In the genomic region with DNA sequence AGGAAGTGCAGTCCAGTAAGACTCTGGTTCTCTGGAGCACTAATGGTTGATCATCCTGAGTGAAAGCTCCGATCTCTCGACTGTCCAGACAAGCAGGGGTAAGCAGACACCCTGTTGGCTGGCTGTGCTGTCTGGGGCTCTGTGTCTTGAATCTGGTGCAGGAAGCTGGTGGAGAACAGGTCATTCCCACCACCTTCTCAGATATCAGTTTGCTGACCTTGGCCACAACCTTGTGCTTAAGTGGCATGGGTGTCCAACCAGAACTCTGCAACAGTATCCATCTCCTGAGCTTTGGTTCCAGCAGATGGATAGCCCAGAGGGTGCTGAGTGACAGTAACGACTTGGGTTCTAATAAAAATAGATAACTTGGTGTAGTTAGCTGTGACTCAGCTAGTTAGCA, we compare ENCODE assay signal across 15 mouse cellular contexts. TPM values are rescaled to one million over a fixed set of nuclear protein-coding genes. Genes with fewer than 3 reads are reported as not detected.
DNase-seq lines count a peak whose midpoint lies in the region; ATAC-seq and TF ChIP-seq lines count a peak whose summit lies in the region.
"Had no signal": no experiment of that assay in that cellular context is flagged by ENCODE, and none has a peak within 500 bp of the region (broad histone marks: within the 10 kb centered on the region; RNA-seq: fewer than 3 reads in every experiment).

No protein-coding gene starts in this region.

- no peaks in the 10 kb centered on the region for H3K79me2 ChIP-seq in heart, adult 2 months (replicated peaks; ENCODE audit: control insufficient read depth, insufficient read depth, low read length)

- intact Hi-C loops in heart, adult 2 months (cut with DNase I) = no loop called here

- H3K36me3 ChIP-seq in heart, adult 2 months (ENCODE audit: control insufficient read depth, insufficient read depth, low read length) = no peaks in the 10 kb centered on the region
- no peaks in the 10 kb centered on the region for H3K36me3 ChIP-seq in intestine, embryonic 16.5 days (ENCODE audit: control insufficient read depth, insufficient read depth, low read length)
- H3K36me3 ChIP-seq in intestine, embryonic 15.5 days = no peaks in the 10 kb centered on the region
- no peaks in the 10 kb centered on the region for H3K36me3 ChIP-seq in midbrain, embryonic 15.5 days (replicated peaks)
- no peaks in the 10 kb centered on the region for H3K36me3 ChIP-seq in midbrain, embryonic 11.5 days (ENCODE audit: control insufficient read depth, insufficient read depth, low read length)
- no peaks in the 10 kb centered on the region for H3K36me3 ChIP-seq in stomach, postnatal 0 days (ENCODE audit: control insufficient read depth, insufficient read depth, low read length)
- H3K36me3 ChIP-seq: neural tube, embryonic 13.5 days had no signal

- H3K9ac ChIP-seq in heart, adult 2 months (ENCODE audit: low read depth, low read length) = no peak overlapping the region
- no peak overlapping the region for H3K9ac ChIP-seq in intestine, embryonic 16.5 days (ENCODE audit: low read depth, low read length)
- no peak overlapping the region for H3K9ac ChIP-seq in intestine, embryonic 15.5 days
- no peak overlapping the region for H3K9ac ChIP-seq in midbrain, embryonic 15.5 days
- no peak overlapping the region for H3K9ac ChIP-seq in midbrain, embryonic 11.5 days (ENCODE audit: low read length)
- no peak overlapping the region for H3K9ac ChIP-seq in stomach, postnatal 0 days (ENCODE audit: low read length)
- H3K9ac ChIP-seq: neural tube, embryonic 13.5 days had no signal

- 0 out of 2 replicates have a peak, but pooled peaks have one; percentile 9 for ATAC-seq in intestine, embryonic 16.5 days
- ATAC-seq in intestine, embryonic 15.5 days = no peak
- ATAC-seq in midbrain, embryonic 15.5 days (replicated peaks) = 0 out of 2 replicates have a peak, but pooled peaks have one; percentile 11
- ATAC-seq in midbrain, embryonic 11.5 days (ENCODE audit: low FRiP score) = no peak
- no peak for ATAC-seq in stomach, postnatal 0 days (ENCODE audit: low FRiP score, low TSS enrichment)
- ATAC-seq: intestine, postnatal 0 days had no signal

- DNase-seq in heart, adult 11 months = peak; percentile 90
- DNase-seq in heart, adult 2 months = no peak
- DNase-seq in midbrain, embryonic 11.5 days (ENCODE audit: low spot score, missing footprints) = no peak
- DNase-seq in stomach, postnatal 0 days (ENCODE audit: low spot score) = no peak
- DNase-seq: cerebellum, adult 11 months; cerebellum, postnatal 36 days; lung, postnatal 14 days; thymus, adult 2 months had no signal

- no peak overlapping the region for H3K27ac ChIP-seq in heart, adult 2 months
- H3K27ac ChIP-seq in intestine, embryonic 16.5 days (ENCODE audit: low read length) = no peak overlapping the region
- no peak overlapping the region for H3K27ac ChIP-seq in intestine, embryonic 15.5 days
- no peak overlapping the region for H3K27ac ChIP-seq in midbrain, embryonic 15.5 days
- H3K27ac ChIP-seq in midbrain, embryonic 11.5 days (ENCODE audit: low read depth, low read length) = no peak overlapping the region
- H3K27ac ChIP-seq in stomach, postnatal 0 days (replicated peaks) = no peak overlapping the region
- H3K27ac ChIP-seq: neural tube, embryonic 13.5 days had no signal

- TF ChIP-seq POLR2A in heart, adult 2 months (IDR thresholded peaks at IDR 0.05; ENCODE audit: insufficient read depth, low read depth, low read length) = no peak

- TF ChIP-seq EP300 in heart, adult 2 months (IDR thresholded peaks at IDR 0.05; ENCODE audit: insufficient read depth, low read depth, low read length) = no peak
- TF ChIP-seq EP300 in stomach, postnatal 0 days (optimal IDR thresholded peaks at IDR 0.05) = no peak

- no peak overlapping the region for H3K4me2 ChIP-seq in intestine, embryonic 16.5 days (ENCODE audit: low read depth, low read length)
- H3K4me2 ChIP-seq in intestine, embryonic 15.5 days (replicated peaks) = no peak overlapping the region
- H3K4me2 ChIP-seq in midbrain, embryonic 15.5 days = no peak overlapping the region
- H3K4me2 ChIP-seq in midbrain, embryonic 11.5 days = no peak overlapping the region
- H3K4me2 ChIP-seq in stomach, postnatal 0 days (replicated peaks; ENCODE audit: low read depth) = no peak overlapping the region
- H3K4me2 ChIP-seq: neural tube, embryonic 13.5 days had no signal

- H3K27me3 ChIP-seq in heart, adult 2 months (ENCODE audit: control insufficient read depth, insufficient read depth, low read length) = no peaks in the 10 kb centered on the region
- H3K27me3 ChIP-seq in intestine, embryonic 16.5 days (replicated peaks; ENCODE audit: control insufficient read depth, insufficient read depth, low read length) = no peaks in the 10 kb centered on the region
- H3K27me3 ChIP-seq in intestine, embryonic 15.5 days (replicated peaks) = no peaks in the 10 kb centered on the region
- no peaks in the 10 kb centered on the region for H3K27me3 ChIP-seq in midbrain, embryonic 15.5 days (replicated peaks)
- no peaks in the 10 kb centered on the region for H3K27me3 ChIP-seq in midbrain, embryonic 11.5 days (ENCODE audit: control insufficient read depth, insufficient read depth, low read length)
- H3K27me3 ChIP-seq in stomach, postnatal 0 days (ENCODE audit: control insufficient read depth, insufficient read depth, low read length) = no peaks in the 10 kb centered on the region
- H3K27me3 ChIP-seq: neural tube, embryonic 13.5 days had no signal

- peaks cover 4% of the 10 kb centered on the region; the same call in 1 of the 2 replicates for H3K4me1 ChIP-seq in heart, adult 2 months (ENCODE audit: control insufficient read depth, insufficient read depth, low read length)
- H3K4me1 ChIP-seq in intestine, embryonic 16.5 days (ENCODE audit: control insufficient read depth, insufficient read depth, low read length) = 0 out of 2 replicates have a peak, but pooled peaks cover 10% of the 10 kb centered on the region
- H3K4me1 ChIP-seq in intestine, embryonic 15.5 days (replicated peaks) = peaks cover 10% of the 10 kb centered on the region; the same call in 1 of the 2 replicates
- no peaks in the 10 kb centered on the region for H3K4me1 ChIP-seq in midbrain, embryonic 15.5 days
- H3K4me1 ChIP-seq in midbrain, embryonic 11.5 days (ENCODE audit: control insufficient read depth, insufficient read depth, low read length) = no peaks in the 10 kb centered on the region
- H3K4me1 ChIP-seq in stomach, postnatal 0 days (replicated peaks; ENCODE audit: control insufficient read depth, insufficient read depth) = no peaks in the 10 kb centered on the region

- no peaks in the 10 kb centered on the region; the same call in 1 of the 2 replicates for H3K9me3 ChIP-seq in intestine, embryonic 16.5 days (ENCODE audit: control insufficient read depth, low read length)
- H3K9me3 ChIP-seq in intestine, embryonic 15.5 days = no peaks in the 10 kb centered on the region
- no peaks in the 10 kb centered on the region for H3K9me3 ChIP-seq in midbrain, embryonic 15.5 days
- no peaks in the 10 kb centered on the region for H3K9me3 ChIP-seq in midbrain, embryonic 11.5 days (ENCODE audit: control insufficient read depth, low read length)
- no peaks in the 10 kb centered on the region for H3K9me3 ChIP-seq in stomach, postnatal 0 days (ENCODE audit: control insufficient read depth, low read length)
- H3K9me3 ChIP-seq: neural tube, embryonic 13.5 days had no signal

- no peak overlapping the region for H3K4me3 ChIP-seq in heart, adult 2 months
- no peak overlapping the region for H3K4me3 ChIP-seq in intestine, embryonic 16.5 days (ENCODE audit: low read length)
- H3K4me3 ChIP-seq in intestine, embryonic 15.5 days (replicated peaks) = no peak overlapping the region
- H3K4me3 ChIP-seq in midbrain, embryonic 15.5 days = no peak overlapping the region
- H3K4me3 ChIP-seq in midbrain, embryonic 11.5 days (ENCODE audit: low read depth, low read length) = no peak overlapping the region
- H3K4me3 ChIP-seq in stomach, postnatal 0 days (ENCODE audit: low read depth, low read length) = no peak overlapping the region
- H3K4me3 ChIP-seq: neural tube, embryonic 13.5 days had no signal

- TF ChIP-seq CTCF in heart, adult 2 months (IDR thresholded peaks at IDR 0.05) = no peak
- no peak for TF ChIP-seq CTCF in stomach, postnatal 0 days (IDR thresholded peaks at IDR 0.05; ENCODE audit: low read depth)

- WGBS in heart, adult 2 months = 61% methylated on average over 3 of the region's 3 CpGs
- WGBS in intestine, embryonic 16.5 days = 50% methylated on average over 3 of the region's 3 CpGs
- 53% methylated on average over 3 of the region's 3 CpGs for WGBS in intestine, embryonic 15.5 days
- 91% methylated on average over 3 of the region's 3 CpGs for WGBS in midbrain, embryonic 15.5 days
- 89% methylated on average over 3 of the region's 3 CpGs for WGBS in midbrain, embryonic 11.5 days
- 76% methylated on average over 3 of the region's 3 CpGs for WGBS in stomach, postnatal 0 days

RNA-seq across cellular contexts. Expression of gene Ddah1, which starts 31.8 kb away (rescaled TPM):
- total RNA-seq in heart, adult 2 months (2021) = 1 to 10 TPM; 5.4 to 5.9 TPM
- polyA plus RNA-seq in heart, adult 2 months (2012; rRNA removed) = 4.5 and 15.8 TPM in 2 replicates
- 40.5 and 44.5 TPM in 2 replicates for polyA plus RNA-seq in intestine, embryonic 16.5 days (2015; fragmentation: Nextera tagmentation; extraction: Ambion mirVana)
- 45.3 and 53.5 TPM in 2 replicates for polyA plus RNA-seq in intestine, embryonic 15.5 days (2015; fragmentation: Nextera tagmentation; extraction: Ambion mirVana)
- polyA plus RNA-seq in midbrain, embryonic 15.5 days (2015; fragmentation: Nextera tagmentation; extraction: Ambion mirVana) = 135 and 137 TPM in 2 replicates
- 26.3 and 26.8 TPM in 2 replicates for polyA plus RNA-seq in midbrain, embryonic 11.5 days (2014; fragmentation: Nextera tagmentation; extraction: Ambion mirVana)
- 16.8 and 20.2 TPM in 2 replicates for polyA plus RNA-seq in stomach, postnatal 0 days (2015; fragmentation: Nextera tagmentation; extraction: Ambion mirVana)
- total RNA-seq: hematopoietic stem cell, adult 5-6 weeks; monocyte, adult 5-6 weeks had no signal

Comparison
In these comparisons a context has a peak if more than half of its experiments do, and no peak if none do; other contexts are left out.
1. ATAC-seq: peak in intestine, embryonic 16.5 days (single experiment) and midbrain, embryonic 15.5 days (single experiment); none in intestine, embryonic 15.5 days (single experiment), midbrain, embryonic 11.5 days (single experiment) and stomach, postnatal 0 days (single experiment).